Mouse (Mus musculus) mouse embryonic stem cell (cell line): ENCODE data around the gene Gm28729.
"Not testable (repeated sequence)": the region's sequence is repeated elsewhere in the genome, so short reads cannot be mapped to it uniquely, and the experiment has no call there.

Source experiments
- in situ Hi-C, 2 experiments: fragments of 300-500 bp; cut with MboI; formaldehyde crosslinking; loops; 1 replicate in 1 of 2; 3 replicates in 1 of 2; pipeline ENCODE4 v1.14.3; 2019 to 2020; ENCODE audit warnings: low sequenced_read_pairs in 2 of 2, low pct_unique_long_range_greater_than_20kb in 1 of 2, mixed read lengths in 1 of 2; ENCODE audit not compliant: unreplicated experiment in 1 of 2

Gm28729 gene

GRCm38 (mm10) chr9:96524972-96525506, at the start of gene Gm28729:
TSS of gene Gm28729 (minus strand) at chr9:96525264.
- in situ Hi-C loops = no loop called here

DNA sequence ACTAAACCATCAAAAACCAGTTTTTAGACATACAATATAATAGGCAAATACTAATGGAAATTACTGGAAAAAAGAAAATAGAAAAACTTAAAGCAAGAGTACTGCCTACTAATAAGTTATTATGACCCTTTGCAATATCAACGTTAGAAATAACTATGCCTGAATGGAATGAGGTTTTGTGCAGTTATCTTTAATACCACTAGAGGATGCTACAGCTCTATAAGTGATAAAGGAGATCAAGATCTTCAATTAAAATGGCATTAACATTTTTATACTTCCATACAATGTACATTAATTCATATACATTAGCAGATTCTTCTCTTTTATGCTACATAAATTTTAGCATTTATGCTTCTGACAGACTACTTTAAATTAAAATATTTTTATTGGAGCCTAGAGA, 48.2 kb upstream of the Gm28729 start:
- in situ Hi-C loops = loop anchor here (10.0 to 25.0 kb wide), 2 partner anchors 214 to 242 kb away; no protein-coding TSS in a partner anchor

DNA sequence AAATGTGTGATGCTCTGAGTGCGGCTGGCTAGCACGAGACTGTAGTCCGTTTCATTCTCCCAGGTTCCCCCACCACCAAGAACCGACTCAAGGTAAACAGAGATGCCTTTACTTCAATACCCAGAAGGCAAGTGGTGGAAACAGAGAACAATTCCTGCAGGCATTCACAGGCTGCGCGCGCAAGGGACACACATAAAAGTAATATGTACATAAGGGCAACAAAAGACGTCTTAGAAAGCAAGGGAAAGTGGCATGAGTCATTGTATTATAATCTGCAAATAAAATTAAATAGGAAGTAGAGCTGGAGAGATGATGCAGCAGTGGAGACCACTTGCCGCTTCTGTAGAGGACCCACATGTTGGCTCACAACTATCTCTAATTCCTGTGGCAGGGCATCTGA, 47.7 kb upstream of the Gm28729 start:
- in situ Hi-C loops = loop anchor here (10.0 to 25.0 kb wide), 2 partner anchors 215 to 242 kb away; no protein-coding TSS in a partner anchor

GRCm38 (mm10) chr9:96566470-96566996, 41.5 kb upstream of the Gm28729 start:
- in situ Hi-C loops = loop anchor here in 1 of 2 experiments (25.0 kb wide), 1 partner anchor 221 kb away; no protein-coding TSS in a partner anchor

- in situ Hi-C loops = loop anchor here in 1 of 2 experiments (25.0 kb wide), 1 partner anchor 224 kb away; no protein-coding TSS in a partner anchor
Observed at GRCm38 (mm10) chr9:96563501-96563900, 38.4 kb upstream of the Gm28729 start.

DNA sequence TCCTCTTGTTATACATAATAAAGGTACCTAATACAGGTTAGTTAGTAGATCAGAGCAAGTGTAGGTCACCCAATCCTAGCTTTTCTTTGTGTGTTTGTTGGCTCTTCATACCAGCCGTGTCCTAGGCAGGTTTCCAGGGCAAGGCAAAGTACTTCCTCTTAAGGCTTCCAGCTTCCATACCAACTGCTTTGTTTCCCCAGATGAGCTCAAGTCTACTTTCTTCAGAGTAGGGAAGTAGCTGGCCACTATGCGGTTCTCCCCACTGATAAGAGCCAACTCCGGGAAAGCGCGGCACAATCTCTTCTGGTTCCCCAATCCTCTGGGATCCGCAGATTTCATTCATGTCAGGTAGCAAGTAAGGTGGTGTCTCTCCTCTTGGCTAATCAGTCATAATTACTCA, 34.1 kb upstream of the Gm28729 start:
- in situ Hi-C loops = loop anchor here in 1 of 2 experiments (25.0 kb wide), 1 partner anchor 228 kb away; no protein-coding TSS in a partner anchor

- in situ Hi-C loops = loop anchor here in 1 of 2 experiments (25.0 kb wide), 1 partner anchor 229 kb away; no protein-coding TSS in a partner anchor
Observed at GRCm38 (mm10) chr9:96558594-96558993, 33.5 kb upstream of the Gm28729 start.

- in situ Hi-C loops = loop anchor here in 1 of 2 experiments (25.0 kb wide), 1 partner anchor 233 kb away; no protein-coding TSS in a partner anchor
Observed at GRCm38 (mm10) chr9:96554095-96554494, 29.0 kb upstream of the Gm28729 start.

- in situ Hi-C loops = no loop called here
Observed at GRCm38 (mm10) chr9:96545410-96545809, 20.3 kb upstream of the Gm28729 start.

GRCm38 (mm10) chr9:96543643-96544640, 18.9 kb upstream of the Gm28729 start:
- in situ Hi-C loops = no loop called here

DNA sequence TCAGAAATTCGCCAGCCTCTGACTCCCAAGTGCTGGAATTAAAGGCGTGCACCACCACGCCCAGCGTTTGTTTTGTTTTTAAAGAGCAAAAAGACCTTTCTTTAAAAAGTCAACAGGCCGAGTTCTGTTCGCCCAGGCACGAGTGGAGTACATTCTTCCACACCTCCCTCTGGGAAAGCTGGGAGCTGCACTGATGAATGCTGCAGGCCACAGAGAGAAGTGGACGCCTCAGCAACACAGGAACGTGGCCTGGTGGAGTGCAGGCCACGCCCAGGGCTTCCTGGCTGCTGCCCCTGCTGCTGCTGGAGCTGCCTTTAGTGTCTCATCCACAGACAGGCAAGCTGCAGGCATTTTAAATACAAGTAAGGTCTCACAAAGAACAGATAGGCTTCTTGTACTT, 13.9 kb upstream of the Gm28729 start:
- in situ Hi-C loops = no loop called here

GRCm38 (mm10) chr9:96537615-96537919, 12.5 kb upstream of the Gm28729 start:
- in situ Hi-C loops = no loop called here

DNA sequence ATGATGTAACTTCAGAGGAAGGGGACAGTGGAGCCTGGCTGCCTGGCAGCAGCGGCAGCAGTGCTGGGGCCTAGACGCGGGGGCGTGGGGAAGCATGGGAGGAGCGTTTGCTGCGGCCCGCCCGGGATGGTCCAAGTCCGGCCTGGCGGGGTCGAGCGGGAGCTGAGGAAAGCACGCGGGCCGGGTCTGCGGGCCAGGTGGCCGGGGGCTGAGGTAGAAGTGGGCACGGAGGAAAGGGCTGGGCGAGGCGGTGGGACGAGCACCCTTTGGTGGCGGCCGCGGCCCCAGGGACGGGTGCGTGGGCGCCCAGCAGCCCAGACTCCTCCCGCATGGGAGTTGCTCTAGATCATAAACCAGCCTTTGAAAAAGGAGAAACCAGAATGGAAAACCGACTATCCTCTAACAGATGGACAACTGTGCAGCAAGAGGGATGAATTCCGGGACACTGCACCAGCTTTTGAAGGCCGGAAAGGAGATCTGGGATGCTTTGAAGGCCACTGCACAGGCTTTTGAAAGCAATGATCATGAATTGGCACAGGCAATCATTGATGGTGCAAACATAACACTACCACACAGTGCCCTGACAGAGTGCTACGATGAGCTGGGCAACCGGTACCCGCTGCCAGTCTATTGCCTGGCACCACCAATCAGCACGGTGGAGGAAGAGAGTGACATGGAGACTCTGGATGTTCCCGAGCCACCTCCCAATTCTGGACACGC, 12.0 kb upstream of the Gm28729 start:
- in situ Hi-C loops = no loop called here

DNA sequence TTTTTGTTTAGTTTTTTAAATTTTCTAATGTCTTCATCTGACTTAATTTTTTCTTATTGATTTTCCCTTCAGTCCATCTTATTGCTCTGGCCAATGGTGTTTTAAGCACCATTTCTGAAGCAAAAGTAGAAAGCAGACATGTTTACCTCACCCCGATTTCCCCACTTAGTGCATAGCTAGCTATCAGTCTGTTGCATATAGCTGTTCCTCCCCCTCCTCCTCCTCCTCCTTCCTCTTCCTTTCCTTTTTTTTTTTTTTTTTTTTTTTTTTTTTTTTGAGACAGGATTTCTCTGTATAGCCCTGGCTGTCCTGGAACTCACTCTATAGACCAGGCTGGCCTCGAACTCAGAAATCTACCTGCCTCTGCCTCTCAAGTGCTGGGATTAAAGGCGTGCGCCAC, 11.0 kb upstream of the Gm28729 start:
- in situ Hi-C loops = not testable (repeated sequence)

GRCm38 (mm10) chr9:96535431-96535830, 10.4 kb upstream of the Gm28729 start:
- in situ Hi-C loops = no loop called here

DNA sequence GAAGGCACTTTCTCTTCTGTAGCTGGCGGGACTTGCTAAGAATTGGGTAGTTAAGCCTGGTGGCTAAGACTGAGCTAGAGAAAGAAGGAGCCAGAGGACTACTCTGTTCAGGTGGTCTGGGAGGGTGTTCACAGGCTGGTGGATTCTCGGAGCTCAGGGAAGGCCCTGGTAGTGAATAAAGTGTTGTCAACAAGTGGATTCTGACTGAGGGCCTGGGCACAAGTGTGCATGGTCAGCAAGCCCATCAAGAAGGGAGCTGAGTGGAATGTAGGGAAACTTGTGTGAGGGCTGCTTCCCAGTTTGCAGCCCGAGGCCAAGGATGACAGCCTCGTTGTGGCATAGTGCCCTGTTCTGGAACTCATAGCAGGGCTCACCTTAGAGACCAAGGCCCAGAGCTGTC, 9.2 kb upstream of the Gm28729 start:
- in situ Hi-C loops = no loop called here

DNA sequence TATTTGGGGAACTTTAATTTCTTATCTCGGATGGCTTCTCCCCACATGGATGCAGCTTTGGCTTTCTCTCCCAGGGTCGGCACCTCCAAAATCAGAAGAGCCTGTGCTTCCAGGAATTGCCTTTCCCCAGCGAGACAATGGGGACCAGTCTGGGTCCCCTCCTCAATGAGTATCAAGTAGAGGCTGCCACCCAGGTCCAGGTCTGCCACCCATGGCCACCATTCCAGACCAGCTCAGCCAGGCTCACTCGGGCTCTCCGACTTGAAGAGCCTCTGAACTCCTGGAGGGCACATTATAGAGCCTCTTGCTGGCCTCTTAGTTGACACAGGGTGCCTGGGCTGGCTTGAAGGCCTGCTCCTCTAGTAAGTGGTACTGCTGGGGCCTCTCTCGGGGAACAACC, 8.4 kb upstream of the Gm28729 start:
- in situ Hi-C loops = no loop called here

DNA sequence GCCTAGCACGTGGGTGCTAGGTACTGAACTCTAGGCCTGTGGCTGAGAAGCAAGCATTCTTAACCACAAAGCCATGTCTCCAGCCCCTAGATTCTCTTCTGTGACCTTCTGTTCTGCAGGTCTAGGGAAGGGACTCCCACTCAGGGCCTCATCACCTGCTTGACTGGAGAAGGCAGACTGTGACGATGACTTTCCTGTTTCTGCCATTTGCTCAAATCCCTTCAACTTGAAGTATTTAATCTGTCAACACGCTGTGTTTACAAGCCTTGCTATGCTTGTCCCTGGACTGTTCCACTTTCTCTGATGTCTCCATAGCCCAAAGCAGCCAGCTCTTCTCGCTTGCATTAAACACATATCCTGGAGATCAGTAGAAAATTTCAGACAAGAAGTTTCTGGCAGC, 7.5 kb upstream of the Gm28729 start:
- in situ Hi-C loops = no loop called here

DNA sequence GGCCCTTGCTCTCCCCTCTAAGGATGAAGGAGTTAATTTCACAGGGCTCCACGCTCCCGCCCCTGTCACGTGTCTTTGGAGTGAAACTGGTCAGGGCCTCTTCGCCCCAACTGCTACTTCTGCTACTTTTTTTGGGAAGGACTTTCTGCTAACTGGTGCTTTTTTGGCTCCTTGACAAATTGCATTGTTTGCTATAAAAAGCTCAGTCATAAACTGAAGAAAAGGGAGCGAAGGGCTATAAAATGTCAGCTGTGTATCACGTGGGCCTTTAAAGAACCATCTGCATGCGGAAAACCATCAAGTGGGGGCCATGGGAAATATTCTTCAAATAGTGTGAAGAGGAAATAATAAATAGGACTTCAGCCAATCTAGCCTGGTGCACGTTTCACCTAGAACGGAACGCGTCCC, 5.6 kb upstream of the Gm28729 start:
- in situ Hi-C loops = no loop called here
